Mouse (Mus musculus): ENCODE measurements around the gene Plpp6. TPM values are rescaled to one million over a fixed set of nuclear protein-coding genes. Genes with fewer than 3 reads are reported as not detected.

Plpp6 gene
- 7.6 TPM in 2 replicates for polyA plus RNA-seq (2015; fragmentation: Nextera tagmentation; extraction: Ambion mirVana)

DNA sequence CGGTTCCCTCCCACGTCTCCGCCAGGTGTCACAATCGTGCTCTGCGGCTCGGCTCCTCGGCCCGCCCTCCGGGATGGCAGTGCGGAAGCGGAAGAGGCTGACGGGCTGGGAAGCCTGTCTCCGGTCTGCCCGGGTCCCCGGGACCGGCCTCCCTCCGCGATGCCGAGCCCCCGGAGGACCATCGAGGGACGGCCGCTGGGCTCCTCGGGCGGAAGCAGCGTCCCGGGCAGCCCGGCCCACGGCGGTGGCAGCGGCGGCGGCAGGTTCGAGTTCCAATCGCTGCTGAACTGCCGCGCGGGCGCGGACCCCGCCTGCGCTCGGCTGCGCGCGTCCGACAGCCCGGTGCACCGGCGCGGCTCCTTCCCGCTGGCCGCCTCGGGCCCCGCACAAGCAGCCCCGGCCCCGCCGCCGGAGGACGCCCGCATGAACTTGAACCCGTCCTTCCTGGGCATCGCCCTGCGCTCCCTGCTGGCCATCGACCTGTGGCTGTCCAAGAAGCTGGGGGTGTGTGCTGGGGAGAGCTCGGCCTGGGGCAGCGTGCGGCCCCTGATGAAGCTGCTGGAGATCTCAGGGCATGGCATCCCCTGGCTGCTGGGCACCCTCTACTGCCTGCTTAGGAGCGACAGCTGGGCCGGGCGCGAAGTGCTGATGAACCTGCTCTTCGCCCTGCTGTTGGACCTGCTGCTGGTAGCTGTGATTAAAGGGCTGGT is at the start of gene Plpp6:
TSS of gene Plpp6 (plus strand) at position 112 of the 710 bp plus-strand sequence.
- ATAC-seq (ENCODE audit: insufficient read depth, low FRiP score) = peak; percentile 90
- no peaks in the 10 kb centered on the region for H3K36me3 ChIP-seq (ENCODE audit: control insufficient read depth, insufficient read depth, low read length)
- peak within 1 kb of the TSS; percentile 93 for H3K9ac ChIP-seq (ENCODE audit: low read length)
- H3K4me2 ChIP-seq (ENCODE audit: low read depth, low read length) = peak within 1 kb of the TSS; percentile 94
- no peaks in the 10 kb centered on the region for H3K27me3 ChIP-seq (ENCODE audit: control insufficient read depth, insufficient read depth, low read length)
- WGBS = under 1% methylated on average over 68 of the region's 73 CpGs
- H3K4me1 ChIP-seq (ENCODE audit: control insufficient read depth, insufficient read depth, low read length) = peaks cover 10% of the 10 kb centered on the region
- H3K9me3 ChIP-seq (replicated peaks; ENCODE audit: control insufficient read depth, low read length) = no peaks in the 10 kb centered on the region
- peak within 1 kb of the TSS; percentile 86 for H3K4me3 ChIP-seq (replicated peaks; ENCODE audit: low read length)
- H3K27ac ChIP-seq (ENCODE audit: low read length) = peak within 1 kb of the TSS; percentile 62

DNA sequence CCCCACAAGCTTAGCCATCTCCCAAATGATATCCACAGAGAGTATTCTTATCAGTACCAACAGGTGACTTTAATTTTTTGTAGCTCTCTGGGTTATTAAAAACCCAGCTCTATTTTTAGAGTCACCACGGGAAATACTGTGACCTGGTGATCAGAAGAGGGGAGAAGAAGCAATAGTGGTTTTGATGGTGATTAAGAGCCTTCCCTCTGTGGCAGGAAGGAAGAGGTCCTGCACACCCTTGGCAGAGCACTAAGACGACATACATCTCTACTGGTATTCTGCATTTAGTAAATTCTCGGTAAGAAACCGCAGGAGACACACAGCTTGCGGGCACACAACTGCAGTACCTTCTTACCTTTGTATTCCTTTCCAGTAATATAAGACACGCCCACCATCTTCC is 49.2 kb upstream of the Plpp6 start:
- Histone ChIP-seq H3K27ac (ENCODE audit: low read length) (no peak overlapping the region), H3K4me2 (ENCODE audit: low read depth, low read length) (no peak overlapping the region), H3K27me3 (ENCODE audit: control insufficient read depth, insufficient read depth, low read length) (no peaks in the 10 kb centered on the region), H3K4me1 (ENCODE audit: control insufficient read depth, insufficient read depth, low read length) (0 out of 2 replicates have a peak, but pooled peaks cover 3% of the 10 kb centered on the region), H3K4me3 (replicated peaks; ENCODE audit: low read length) (no peak overlapping the region), H3K36me3 (ENCODE audit: control insufficient read depth, insufficient read depth, low read length) (no peaks in the 10 kb centered on the region), H3K9ac (ENCODE audit: low read length) (no peak overlapping the region), H3K9me3 (replicated peaks; ENCODE audit: control insufficient read depth, low read length) (no peaks in the 10 kb centered on the region)
- ATAC-seq (ENCODE audit: insufficient read depth, low FRiP score) = no peak
- WGBS = 79% methylated on average over 6 of the region's 6 CpGs

DNA sequence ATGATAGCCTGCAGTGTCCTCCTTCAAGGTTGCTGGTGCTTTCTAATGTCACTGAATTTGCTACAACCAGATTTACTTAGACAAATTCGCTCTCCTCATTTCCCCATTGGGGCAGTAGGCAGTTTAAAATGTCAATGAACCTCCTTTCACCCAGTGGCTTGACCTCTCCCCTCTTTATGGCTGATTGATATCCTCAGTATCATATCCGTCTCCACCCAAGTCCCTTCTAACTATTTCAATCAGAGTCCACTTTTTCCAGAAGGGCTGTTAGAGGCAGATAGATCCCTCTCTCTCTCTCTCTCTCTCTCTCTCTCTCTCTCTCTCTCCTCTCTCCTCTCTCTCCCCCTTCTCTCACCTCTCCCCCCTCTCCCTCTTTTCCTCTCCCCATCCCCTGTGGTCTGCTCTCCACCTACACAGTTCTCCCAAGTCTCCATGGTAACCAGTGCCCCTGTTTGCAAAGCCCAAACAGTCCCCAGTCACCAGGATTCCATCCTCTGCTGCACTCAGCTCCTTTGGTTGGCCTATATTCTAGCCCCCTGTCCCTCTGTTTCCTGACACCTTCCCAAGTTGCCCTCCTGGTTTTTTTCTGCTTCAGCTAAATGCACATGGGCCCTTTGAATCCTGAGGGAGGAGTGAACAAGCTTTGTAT is 48.0 kb upstream of the Plpp6 start:
- no peaks in the 10 kb centered on the region for H3K27me3 ChIP-seq (ENCODE audit: control insufficient read depth, insufficient read depth, low read length)
- H3K4me3 ChIP-seq (replicated peaks; ENCODE audit: low read length) = no peak overlapping the region
- no peak for ATAC-seq (ENCODE audit: insufficient read depth, low FRiP score)
- H3K9me3 ChIP-seq (replicated peaks; ENCODE audit: control insufficient read depth, low read length) = no peaks in the 10 kb centered on the region
- H3K9ac ChIP-seq (ENCODE audit: low read length) = no peak overlapping the region
- no peak overlapping the region for H3K27ac ChIP-seq (ENCODE audit: low read length)
- H3K4me1 ChIP-seq (ENCODE audit: control insufficient read depth, insufficient read depth, low read length) = 0 out of 2 replicates have a peak, but pooled peaks cover 3% of the 10 kb centered on the region
- WGBS = 55% methylated on average over 2 of the region's 2 CpGs
- H3K4me2 ChIP-seq (ENCODE audit: low read depth, low read length) = no peak overlapping the region
- H3K36me3 ChIP-seq (ENCODE audit: control insufficient read depth, insufficient read depth, low read length) = no peaks in the 10 kb centered on the region

DNA sequence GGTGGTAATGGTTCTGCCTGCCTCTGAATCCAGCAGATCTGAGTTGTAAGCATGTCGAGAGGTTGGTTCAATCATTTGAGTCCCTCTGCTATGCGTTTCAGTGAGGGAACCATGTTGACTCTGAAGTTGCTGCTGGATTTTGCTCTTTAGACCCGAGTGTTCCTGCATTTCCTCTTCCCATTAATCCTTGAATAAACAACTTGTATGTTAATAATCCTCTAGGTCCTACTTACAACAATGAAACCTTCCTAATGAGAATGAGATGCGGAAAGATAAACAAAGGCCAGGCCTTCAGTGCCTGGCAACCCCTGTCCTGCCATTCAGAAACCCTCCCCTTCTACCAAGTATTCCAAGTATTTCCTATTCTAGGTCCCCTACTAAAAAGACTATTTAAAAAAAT is 47.3 kb upstream of the Plpp6 start:
- Histone ChIP-seq H3K36me3 (ENCODE audit: control insufficient read depth, insufficient read depth, low read length) (no peaks in the 10 kb centered on the region), H3K4me3 (replicated peaks; ENCODE audit: low read length) (no peak overlapping the region), H3K4me1 (ENCODE audit: control insufficient read depth, insufficient read depth, low read length) (0 out of 2 replicates have a peak, but pooled peaks cover 3% of the 10 kb centered on the region), H3K27me3 (ENCODE audit: control insufficient read depth, insufficient read depth, low read length) (no peaks in the 10 kb centered on the region), H3K27ac (ENCODE audit: low read length) (no peak overlapping the region; the same call in 1 of the 2 replicates), H3K9me3 (replicated peaks; ENCODE audit: control insufficient read depth, low read length) (no peaks in the 10 kb centered on the region), H3K4me2 (ENCODE audit: low read depth, low read length) (no peak overlapping the region), H3K9ac (ENCODE audit: low read length) (no peak overlapping the region)
- WGBS = 29% methylated on average over 4 of the region's 4 CpGs
- ATAC-seq (ENCODE audit: insufficient read depth, low FRiP score) = no peak

DNA sequence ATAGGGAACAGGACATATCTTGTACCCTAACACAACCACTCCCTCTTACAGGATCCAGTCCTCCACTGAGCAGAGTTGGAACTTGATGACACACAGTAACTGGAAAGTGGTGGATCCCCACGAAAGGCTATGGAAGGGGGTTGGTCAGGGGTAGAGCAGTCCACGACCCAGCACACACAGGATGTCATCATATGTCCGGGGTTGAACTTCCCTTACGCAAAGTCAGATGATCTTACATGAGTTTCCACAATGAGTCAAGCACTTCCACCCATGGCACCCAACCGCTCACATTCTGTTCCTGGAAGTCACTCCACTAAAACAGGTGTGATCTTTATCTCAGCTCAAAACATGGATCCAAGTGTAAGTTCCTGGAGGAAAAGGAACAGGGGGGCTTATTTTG is 45.9 kb upstream of the Plpp6 start:
- Histone ChIP-seq H3K4me1 (ENCODE audit: control insufficient read depth, insufficient read depth, low read length) (0 out of 2 replicates have a peak, but pooled peaks cover 3% of the 10 kb centered on the region), H3K27me3 (ENCODE audit: control insufficient read depth, insufficient read depth, low read length) (no peaks in the 10 kb centered on the region), H3K27ac (ENCODE audit: low read length) (no peak overlapping the region), H3K4me3 (replicated peaks; ENCODE audit: low read length) (no peak overlapping the region), H3K36me3 (ENCODE audit: control insufficient read depth, insufficient read depth, low read length) (no peaks in the 10 kb centered on the region), H3K9ac (ENCODE audit: low read length) (no peak overlapping the region), H3K9me3 (replicated peaks; ENCODE audit: control insufficient read depth, low read length) (no peaks in the 10 kb centered on the region), H3K4me2 (ENCODE audit: low read depth, low read length) (no peak overlapping the region)
- ATAC-seq (ENCODE audit: insufficient read depth, low FRiP score) = no peak
- WGBS = 77% methylated on average over 5 of the region's 5 CpGs

DNA sequence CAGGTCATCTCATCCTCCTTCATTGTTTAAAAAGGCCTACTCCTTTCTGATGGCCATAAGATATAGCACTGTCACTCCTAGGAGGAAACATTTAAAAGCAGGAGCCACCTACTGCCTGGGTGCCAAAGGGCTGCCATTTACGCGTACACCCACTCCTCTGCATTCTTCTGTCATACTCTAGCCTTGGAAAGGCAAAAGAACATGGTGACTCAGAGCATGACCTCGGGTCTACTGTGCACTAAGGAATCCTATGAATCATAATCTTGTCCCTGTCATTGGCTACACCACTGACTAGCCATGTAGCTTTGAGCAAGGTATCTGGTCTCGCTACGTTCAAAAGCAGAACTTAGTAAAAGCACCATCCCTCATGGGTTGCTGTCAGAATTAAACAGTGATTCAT is 37.4 kb upstream of the Plpp6 start:
- ATAC-seq (ENCODE audit: insufficient read depth, low FRiP score) = no peak
- Histone ChIP-seq H3K27me3 (ENCODE audit: control insufficient read depth, insufficient read depth, low read length) (no peaks in the 10 kb centered on the region), H3K4me1 (ENCODE audit: control insufficient read depth, insufficient read depth, low read length) (no peaks in the 10 kb centered on the region), H3K36me3 (ENCODE audit: control insufficient read depth, insufficient read depth, low read length) (no peaks in the 10 kb centered on the region), H3K9me3 (replicated peaks; ENCODE audit: control insufficient read depth, low read length) (no peaks in the 10 kb centered on the region), H3K4me2 (ENCODE audit: low read depth, low read length) (no peak overlapping the region), H3K27ac (ENCODE audit: low read length) (no peak overlapping the region), H3K4me3 (replicated peaks; ENCODE audit: low read length) (no peak overlapping the region), H3K9ac (ENCODE audit: low read length) (no peak overlapping the region)
- WGBS = 87% methylated on average over 5 of the region's 5 CpGs

DNA sequence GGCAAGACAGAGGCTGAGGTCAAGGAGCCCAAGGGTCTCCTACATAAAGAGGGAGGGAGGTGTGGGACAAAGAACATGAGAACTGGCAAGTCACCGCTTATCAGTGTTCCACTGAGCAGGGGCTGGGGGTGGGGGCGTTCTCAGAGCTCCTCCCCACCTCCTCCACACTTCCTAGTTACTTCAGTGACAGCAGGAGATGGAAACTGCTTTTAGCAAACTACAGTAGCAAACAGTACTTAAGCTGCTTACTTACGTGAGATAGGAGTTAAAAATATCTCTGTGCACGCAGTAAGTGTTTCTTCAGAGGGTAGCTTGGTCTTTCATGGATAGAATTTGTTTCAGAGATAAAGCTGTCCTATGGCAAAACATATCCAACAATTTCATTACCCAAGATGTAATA is 36.4 kb upstream of the Plpp6 start:
- no peak for ATAC-seq (ENCODE audit: insufficient read depth, low FRiP score)
- Histone ChIP-seq H3K4me3 (replicated peaks; ENCODE audit: low read length) (no peak overlapping the region), H3K4me1 (ENCODE audit: control insufficient read depth, insufficient read depth, low read length) (no peaks in the 10 kb centered on the region), H3K9me3 (replicated peaks; ENCODE audit: control insufficient read depth, low read length) (no peaks in the 10 kb centered on the region), H3K36me3 (ENCODE audit: control insufficient read depth, insufficient read depth, low read length) (no peaks in the 10 kb centered on the region), H3K9ac (ENCODE audit: low read length) (no peak overlapping the region), H3K27ac (ENCODE audit: low read length) (no peak overlapping the region), H3K4me2 (ENCODE audit: low read depth, low read length) (no peak overlapping the region), H3K27me3 (ENCODE audit: control insufficient read depth, insufficient read depth, low read length) (no peaks in the 10 kb centered on the region)
- 32% methylated on average over 4 of the region's 4 CpGs for WGBS

DNA sequence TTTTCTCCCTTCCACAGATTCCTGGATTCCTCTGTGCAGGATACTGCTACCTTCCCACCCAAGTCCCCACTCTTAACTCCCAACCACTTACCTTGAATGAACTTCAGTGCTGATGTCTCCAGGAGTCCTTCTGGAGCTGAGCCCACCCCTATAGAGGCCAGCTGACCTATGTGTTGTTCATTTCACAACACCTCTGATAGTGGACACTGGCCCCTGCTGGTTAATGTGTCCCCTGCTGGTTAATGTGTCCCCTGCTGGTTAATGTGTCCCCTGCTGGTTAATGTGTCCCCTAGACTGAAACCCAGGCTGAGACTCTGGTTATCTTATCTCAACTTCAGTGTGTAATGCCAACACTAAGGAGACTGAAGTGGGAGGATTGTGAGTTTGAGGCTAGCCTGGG is 34.7 kb upstream of the Plpp6 start:
- no peak overlapping the region for H3K9ac ChIP-seq (ENCODE audit: low read length)
- no peaks in the 10 kb centered on the region for H3K36me3 ChIP-seq (ENCODE audit: control insufficient read depth, insufficient read depth, low read length)
- no peak overlapping the region for H3K4me3 ChIP-seq (replicated peaks; ENCODE audit: low read length)
- no peaks in the 10 kb centered on the region for H3K9me3 ChIP-seq (replicated peaks; ENCODE audit: control insufficient read depth, low read length)
- no peak overlapping the region for H3K4me2 ChIP-seq (ENCODE audit: low read depth, low read length)
- no peaks in the 10 kb centered on the region for H3K27me3 ChIP-seq (ENCODE audit: control insufficient read depth, insufficient read depth, low read length)
- ATAC-seq (ENCODE audit: insufficient read depth, low FRiP score) = no peak
- H3K27ac ChIP-seq (ENCODE audit: low read length) = no peak overlapping the region
- H3K4me1 ChIP-seq (ENCODE audit: control insufficient read depth, insufficient read depth, low read length) = no peaks in the 10 kb centered on the region

DNA sequence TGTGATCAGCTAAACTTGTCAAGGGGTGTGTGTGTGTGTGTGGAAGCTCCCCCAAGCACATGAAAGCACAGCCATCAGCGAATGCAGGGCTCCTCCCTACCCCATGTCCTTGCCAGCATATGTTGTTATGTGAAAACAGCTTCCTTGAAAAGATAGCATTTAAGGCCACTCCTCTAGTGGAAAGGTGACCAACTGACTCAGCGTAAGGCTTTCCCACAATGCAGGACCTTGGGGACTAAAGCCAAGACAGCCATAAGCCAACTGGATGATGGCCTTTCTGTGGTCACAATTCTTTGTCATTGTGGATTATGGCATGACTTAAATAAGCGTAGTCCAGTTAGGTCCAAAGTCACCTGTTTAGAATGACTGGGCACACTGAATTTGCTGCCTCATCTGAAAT is 28.9 kb upstream of the Plpp6 start:
- no peak for ATAC-seq (ENCODE audit: insufficient read depth, low FRiP score)
- H3K36me3 ChIP-seq (ENCODE audit: control insufficient read depth, insufficient read depth, low read length) = no peaks in the 10 kb centered on the region
- H3K27ac ChIP-seq (ENCODE audit: low read length) = no peak overlapping the region
- H3K27me3 ChIP-seq (ENCODE audit: control insufficient read depth, insufficient read depth, low read length) = no peaks in the 10 kb centered on the region
- 85% methylated on average over 3 of the region's 3 CpGs for WGBS
- no peaks in the 10 kb centered on the region for H3K9me3 ChIP-seq (replicated peaks; ENCODE audit: control insufficient read depth, low read length)
- H3K4me1 ChIP-seq (ENCODE audit: control insufficient read depth, insufficient read depth, low read length) = no peaks in the 10 kb centered on the region
- no peak overlapping the region for H3K4me3 ChIP-seq (replicated peaks; ENCODE audit: low read length)
- H3K9ac ChIP-seq (ENCODE audit: low read length) = no peak overlapping the region
- H3K4me2 ChIP-seq (ENCODE audit: low read depth, low read length) = no peak overlapping the region

Measured in stomach, embryonic 16.5 days (tissue).